Mouse (Mus musculus) hindbrain, embryonic 15.5 days (tissue): Measurements from ENCODE around the gene Znfx1. TPM values are rescaled to one million over a fixed set of nuclear protein-coding genes. Genes with fewer than 3 reads are reported as not detected.

Source experiments
- ATAC-seq: fragments of 200-750 bp; cut with Nextera tagmentation; 2 replicates; pipeline ENCODE4 v1.8.0; 2017; ENCODE audit warnings: low read depth, moderate number of reproducible peaks, moderate TSS enrichment; ENCODE audit not compliant: low FRiP score
- H3K27ac ChIP-seq: fragments of 300-500 bp; sonication (generic); replicated peaks from 2 replicates; pipeline ENCODE4 v1.5.1; 2015; ENCODE audit warnings: mild to moderate bottlenecking, inconsistent platforms
- H3K27me3 ChIP-seq: fragments of 300-500 bp; sonication (generic); 2 replicates; pipeline ENCODE4 v1.6.1; 2015; ENCODE audit warnings: control low read depth, inconsistent platforms
- H3K36me3 ChIP-seq: fragments of 300-500 bp; sonication (generic); 2 replicates; pipeline ENCODE4 v1.6.1; 2015; ENCODE audit warnings: control low read depth, inconsistent platforms
- H3K4me1 ChIP-seq: fragments of 300-500 bp; sonication (generic); replicated peaks from 2 replicates; pipeline ENCODE4 v1.6.1; 2015; ENCODE audit warnings: control low read depth, inconsistent platforms
- H3K4me2 ChIP-seq: fragments of 300-500 bp; sonication (generic); 2 replicates; pipeline ENCODE4 v1.6.1; 2015; ENCODE audit warnings: moderate library complexity, mild to moderate bottlenecking, inconsistent platforms
- H3K4me3 ChIP-seq: fragments of 300-500 bp; sonication (generic); 2 replicates; pipeline ENCODE4 v1.5.1; 2015; ENCODE audit warnings: mild to moderate bottlenecking, inconsistent platforms
- H3K9ac ChIP-seq: fragments of 300-500 bp; sonication (generic); 2 replicates; pipeline ENCODE4 v1.6.1; 2015; ENCODE audit warnings: inconsistent platforms
- H3K9me3 ChIP-seq: fragments of 300-500 bp; sonication (generic); 2 replicates; pipeline ENCODE4 v1.6.1; 2016; ENCODE audit warnings: control low read depth, inconsistent platforms
- WGBS: fragments of 180-500 bp; shearing (Covaris S2); methylation state at CpG from one replicate; pipeline ENCODE4 v1.1.7; 2015; 5-methylcytosine and 5-hydroxymethylcytosine counted together
- polyA plus RNA-seq: library from polyadenylated mRNA; unstranded; fragments of >200 nt; fragmentation: Nextera tagmentation; extraction: Ambion mirVana; gene quantifications from 2 replicates; pipeline ENCODE4 v1.2.1, GENCODE M21; 2015

The Znfx1 gene
- polyA plus RNA-seq, 1 experiment from 2014 or later, result 9.7 TPM

DNA sequence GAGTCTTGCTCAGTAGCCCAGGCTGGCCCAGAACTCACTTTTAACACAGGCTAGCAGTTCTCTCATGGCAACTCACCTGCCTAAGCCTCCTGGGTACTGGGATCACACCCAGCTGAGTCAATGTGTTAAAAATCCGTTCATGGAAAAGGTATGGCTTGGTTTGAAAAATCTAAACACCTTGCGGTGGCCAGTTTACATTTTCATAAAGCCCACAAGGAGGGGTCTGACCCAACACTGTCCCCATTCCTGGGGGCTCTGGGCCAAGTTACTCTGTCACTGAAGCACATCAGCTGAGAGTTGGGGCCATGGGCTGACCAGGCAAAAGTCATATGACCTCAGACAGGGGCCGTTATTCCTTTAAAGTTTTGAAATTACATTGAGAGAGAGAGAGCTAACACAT is 17.6 kb upstream of the Znfx1 start:
- Histone ChIP-seq H3K36me3 (no peaks in the 10 kb centered on the region), H3K4me2 (no peak overlapping the region), H3K9ac (no peak overlapping the region), H3K4me1 (peaks cover 23% of the 10 kb centered on the region), H3K4me3 (no peak overlapping the region), H3K9me3 (no peaks in the 10 kb centered on the region), H3K27ac (no peak overlapping the region), H3K27me3 (no peaks in the 10 kb centered on the region)
- WGBS, result 88% methylated on average over 3 of the region's 3 CpGs
- ATAC-seq, result no peak

DNA sequence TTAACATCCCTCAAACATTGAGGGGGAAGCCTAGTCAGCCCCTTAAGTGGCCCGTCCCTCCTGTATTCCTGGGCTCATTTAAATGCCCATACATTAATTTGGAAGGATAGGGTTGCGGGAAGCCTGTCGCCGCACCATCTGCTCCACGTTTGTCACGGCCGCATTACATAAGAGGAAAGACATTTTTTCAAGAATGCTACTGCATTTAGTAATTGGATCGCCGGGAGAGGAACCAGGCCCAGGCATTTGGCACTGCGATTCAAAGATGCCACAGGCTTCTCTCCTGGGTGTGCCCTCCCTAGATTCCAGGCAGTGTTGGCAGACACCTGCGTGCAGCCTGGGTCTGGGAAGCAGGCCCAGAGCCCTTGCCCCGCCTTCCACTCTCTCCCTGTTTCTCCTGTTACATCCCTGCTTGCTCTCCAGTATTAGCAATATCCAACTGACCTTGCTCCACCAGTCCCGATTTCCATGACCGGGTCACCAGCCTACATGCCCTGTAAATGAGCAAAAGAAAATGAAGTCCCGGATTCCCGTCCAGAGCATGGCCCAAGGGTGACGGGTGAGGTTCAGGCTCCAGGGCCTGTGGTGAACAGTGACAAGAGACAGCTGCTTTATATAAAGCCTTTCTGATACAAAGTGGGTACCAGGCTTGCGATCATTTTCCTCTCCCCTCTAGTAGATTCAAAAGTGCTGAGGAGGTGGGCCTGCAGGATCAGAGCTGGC is 16.9 kb upstream of the Znfx1 start:
- H3K9me3 ChIP-seq, result no peaks in the 10 kb centered on the region
- no peak for ATAC-seq
- H3K4me2 ChIP-seq, result no peak overlapping the region
- peaks cover 23% of the 10 kb centered on the region for H3K4me1 ChIP-seq
- H3K36me3 ChIP-seq, result no peaks in the 10 kb centered on the region
- WGBS, result 38% methylated on average over 18 of the region's 18 CpGs
- H3K4me3 ChIP-seq, result no peak overlapping the region
- H3K9ac ChIP-seq, result no peak overlapping the region
- peak overlapping the region; percentile 61 for H3K27ac ChIP-seq
- H3K27me3 ChIP-seq, result no peaks in the 10 kb centered on the region

- H3K27ac ChIP-seq, result peak overlapping the region; percentile 61; the same call in 1 of the 2 replicates
- 51% methylated on average over 9 of the region's 9 CpGs for WGBS
- H3K9me3 ChIP-seq, result no peaks in the 10 kb centered on the region
- H3K4me2 ChIP-seq, result no peak overlapping the region
- ATAC-seq, result peak; percentile 16; the same call in 1 of the 2 replicates
- peaks cover 23% of the 10 kb centered on the region for H3K4me1 ChIP-seq
- H3K9ac ChIP-seq, result no peak overlapping the region
- no peak overlapping the region for H3K4me3 ChIP-seq
- H3K36me3 ChIP-seq, result no peaks in the 10 kb centered on the region
- no peaks in the 10 kb centered on the region for H3K27me3 ChIP-seq
Observed at GRCm38 (mm10) chr2:167078931-167079495, 16.2 kb upstream of the Znfx1 start.

DNA sequence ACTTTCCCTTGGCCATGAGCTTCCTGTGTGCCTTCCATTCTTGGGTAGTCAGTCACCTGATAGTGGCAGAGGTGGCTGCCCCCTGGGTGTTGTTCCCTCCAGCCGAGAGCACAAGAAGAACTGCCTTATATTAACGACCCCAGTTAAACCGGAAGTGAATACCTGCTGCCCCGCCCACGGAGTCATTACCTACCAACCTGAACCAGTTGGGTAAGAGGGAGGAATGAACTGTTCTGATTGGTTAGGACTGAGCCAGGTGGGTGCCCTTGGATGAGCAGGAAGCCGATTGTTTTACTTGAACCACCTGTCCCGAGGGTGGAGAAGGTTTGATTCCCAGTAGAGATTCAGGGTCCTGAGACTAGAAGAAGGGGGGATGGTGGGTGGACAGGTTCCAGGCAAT is 15.7 kb upstream of the Znfx1 start:
- Histone ChIP-seq H3K4me2 (no peak overlapping the region), H3K9me3 (no peaks in the 10 kb centered on the region), H3K27me3 (no peaks in the 10 kb centered on the region), H3K4me1 (peaks cover 23% of the 10 kb centered on the region), H3K27ac (no peak overlapping the region), H3K9ac (no peak overlapping the region), H3K4me3 (no peak overlapping the region), H3K36me3 (no peaks in the 10 kb centered on the region)
- 49% methylated on average over 7 of the region's 7 CpGs for WGBS
- no peak for ATAC-seq

DNA sequence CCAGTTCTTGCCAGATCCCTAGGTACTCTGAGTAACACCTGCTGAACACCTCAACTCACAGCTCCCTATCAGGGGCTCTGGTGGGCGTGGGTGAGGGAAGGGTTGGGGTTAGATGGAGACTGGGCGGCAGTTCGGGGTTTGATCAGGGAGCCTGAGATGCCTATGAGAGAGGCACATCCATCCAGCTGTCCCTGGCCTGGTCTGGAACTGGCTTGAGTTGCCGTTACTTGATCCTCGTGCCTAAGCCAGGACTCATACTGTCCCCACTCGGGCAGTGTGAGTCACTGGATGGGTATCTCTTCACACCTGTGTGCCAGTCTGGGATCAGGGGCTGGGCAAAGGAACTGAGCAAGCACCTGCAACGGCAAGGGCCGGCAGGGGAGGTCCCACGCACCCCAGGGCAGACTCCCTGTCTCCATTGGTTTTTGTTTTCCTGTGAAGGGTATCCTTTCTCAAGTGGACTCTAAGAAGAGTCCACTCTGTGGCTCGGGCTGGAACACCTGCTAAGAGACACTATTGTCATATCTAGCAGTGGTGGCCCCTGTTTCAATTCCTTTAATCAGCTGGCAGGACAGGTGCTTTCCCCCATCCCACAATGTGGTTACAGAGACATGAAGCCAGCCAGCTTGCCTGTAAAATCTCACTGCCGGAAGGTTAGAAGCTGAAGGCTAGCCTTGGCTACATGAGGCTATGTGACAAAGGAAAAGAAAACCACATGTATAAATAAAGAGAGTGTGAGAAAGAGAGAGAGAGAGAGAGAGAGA is 14.6 kb upstream of the Znfx1 start:
- Histone ChIP-seq H3K9me3 (no peaks in the 10 kb centered on the region), H3K27ac (no peak overlapping the region), H3K4me1 (peaks cover 24% of the 10 kb centered on the region), H3K4me3 (no peak overlapping the region), H3K9ac (no peak overlapping the region), H3K27me3 (no peaks in the 10 kb centered on the region), H3K36me3 (no peaks in the 10 kb centered on the region), H3K4me2 (no peak overlapping the region)
- ATAC-seq, result no peak
- WGBS, result 88% methylated on average over 11 of the region's 11 CpGs

GRCm38 (mm10) chr2:167076759-167077158 is 13.9 kb upstream of the Znfx1 start:
- Histone ChIP-seq H3K27me3 (no peaks in the 10 kb centered on the region), H3K4me2 (no peak overlapping the region), H3K9ac (no peak overlapping the region), H3K4me1 (peaks cover 25% of the 10 kb centered on the region), H3K27ac (no peak overlapping the region), H3K36me3 (no peaks in the 10 kb centered on the region), H3K9me3 (no peaks in the 10 kb centered on the region), H3K4me3 (no peak overlapping the region)
- ATAC-seq, result no peak
- WGBS, result 74% methylated on average over 2 of the region's 2 CpGs

GRCm38 (mm10) chr2:167076352-167076751 is 13.5 kb upstream of the Znfx1 start:
- no peak overlapping the region for H3K4me3 ChIP-seq
- H3K9ac ChIP-seq, result no peak overlapping the region
- no peak for ATAC-seq
- no peaks in the 10 kb centered on the region for H3K9me3 ChIP-seq
- no peaks in the 10 kb centered on the region for H3K27me3 ChIP-seq
- no peak overlapping the region for H3K27ac ChIP-seq
- H3K36me3 ChIP-seq, result no peaks in the 10 kb centered on the region
- H3K4me2 ChIP-seq, result no peak overlapping the region
- WGBS, result 90% methylated on average over 4 of the region's 4 CpGs
- peaks cover 22% of the 10 kb centered on the region for H3K4me1 ChIP-seq

DNA sequence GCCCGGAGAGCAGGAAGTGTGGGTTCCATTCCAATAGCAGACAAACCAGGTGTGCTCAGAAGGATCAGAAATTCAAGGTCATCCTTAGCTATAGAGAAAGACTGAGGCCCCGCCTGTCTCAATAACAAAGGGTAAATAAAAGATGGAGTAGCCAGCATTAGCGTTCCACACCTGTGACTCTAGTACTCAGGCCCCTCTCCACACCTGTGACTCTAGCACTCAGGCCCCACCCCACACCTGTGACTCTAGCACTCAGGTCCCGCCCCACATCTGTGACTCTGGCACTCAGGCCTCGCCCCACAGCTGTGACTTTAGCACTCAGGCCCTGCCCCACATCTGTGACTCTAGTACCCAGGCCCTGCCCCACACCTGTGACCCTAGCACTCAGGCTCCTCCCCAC is 11.8 kb upstream of the Znfx1 start:
- no peak for ATAC-seq
- H3K9ac ChIP-seq, result no peak overlapping the region
- H3K4me3 ChIP-seq, result no peak overlapping the region
- no peaks in the 10 kb centered on the region for H3K36me3 ChIP-seq
- no peaks in the 10 kb centered on the region for H3K9me3 ChIP-seq
- no peak overlapping the region for H3K4me2 ChIP-seq
- 94% methylated on average over 5 of the region's 5 CpGs for whole genome bisulfite sequencing
- H3K27me3 ChIP-seq, result no peaks in the 10 kb centered on the region
- peaks cover 26% of the 10 kb centered on the region for H3K4me1 ChIP-seq
- no peak overlapping the region for H3K27ac ChIP-seq

DNA sequence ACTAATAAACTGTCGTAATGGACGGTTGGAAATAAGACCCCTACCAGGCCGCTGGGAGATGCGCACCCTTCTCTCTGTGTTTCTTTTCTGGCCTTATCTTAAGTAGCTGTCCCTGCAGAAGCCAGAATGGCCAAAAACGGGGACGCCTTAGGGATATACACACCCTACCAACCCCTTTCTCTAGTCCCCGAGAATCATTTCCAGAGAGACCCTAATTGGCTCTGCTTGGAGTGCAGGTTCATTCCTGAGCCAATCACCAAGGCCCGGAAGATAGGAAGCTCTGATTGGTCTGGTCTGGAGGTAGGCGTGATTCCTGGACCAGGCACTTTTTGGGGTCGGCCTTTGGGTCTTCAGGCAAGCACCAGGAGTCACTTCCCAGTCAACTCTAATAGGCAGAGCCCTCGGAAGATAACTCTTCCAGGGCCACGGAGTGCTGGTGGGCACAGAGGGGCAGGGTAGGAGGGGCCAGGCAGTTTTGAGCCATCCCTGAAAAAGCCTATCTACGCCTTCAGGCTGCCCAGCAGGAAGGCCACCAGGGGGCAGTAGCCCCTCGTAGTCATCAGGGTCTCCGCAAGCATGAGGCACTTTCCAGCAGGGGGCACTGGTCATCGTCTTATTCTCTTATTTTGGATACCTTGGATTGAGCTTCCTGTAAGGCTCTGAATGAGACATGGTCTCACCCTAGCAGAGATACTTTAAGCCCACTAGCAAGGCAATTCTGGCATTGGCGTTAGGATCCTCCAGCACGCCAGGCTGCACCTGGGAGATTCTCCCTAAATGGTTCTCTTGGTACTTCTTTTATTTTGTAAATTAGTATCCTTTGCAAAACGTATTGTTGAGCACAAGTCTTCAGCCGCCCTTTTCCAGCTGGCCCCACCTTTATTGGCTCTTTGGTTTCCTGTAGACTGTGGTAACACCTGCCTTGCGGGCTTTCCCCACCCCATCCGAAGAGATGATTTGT is 9.1 kb upstream of the Znfx1 start:
- 8% methylated on average over 22 of the region's 22 CpGs for WGBS
- Histone ChIP-seq H3K4me2 (peak overlapping the region; percentile 72), H3K4me3 (peak overlapping the region; percentile 52), H3K27ac (peak overlapping the region; percentile 84), H3K27me3 (no peaks in the 10 kb centered on the region), H3K9ac (peak overlapping the region; percentile 51), H3K36me3 (peaks cover 4% of the 10 kb centered on the region), H3K4me1 (peaks cover 13% of the 10 kb centered on the region), H3K9me3 (no peaks in the 10 kb centered on the region)
- peak; percentile 98 for ATAC-seq

DNA sequence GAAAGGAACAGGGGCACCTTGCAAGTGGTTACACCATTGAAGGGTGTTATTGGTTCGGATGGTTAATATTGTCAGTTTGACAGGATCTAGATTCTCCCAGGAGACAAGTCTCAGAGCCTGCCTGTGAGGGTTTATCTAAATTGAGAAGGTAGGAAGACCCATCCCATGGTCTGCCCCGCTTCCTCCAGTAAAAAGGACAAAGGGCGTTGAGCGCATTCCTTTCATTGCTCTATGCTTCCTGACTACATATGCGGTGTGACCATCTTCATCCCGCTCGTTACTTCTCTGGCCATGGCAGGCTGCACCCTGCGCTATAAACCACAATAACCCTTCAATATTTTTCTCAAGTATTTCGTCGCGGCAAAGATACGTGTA is 8.4 kb upstream of the Znfx1 start:
- peak overlapping the region; percentile 72 for H3K4me2 ChIP-seq
- no peaks in the 10 kb centered on the region for H3K27me3 ChIP-seq
- H3K36me3 ChIP-seq, result peaks cover 10% of the 10 kb centered on the region
- 0 out of 2 replicates have a peak, but pooled peaks have one; percentile 1 for ATAC-seq
- peak overlapping the region; percentile 52 for H3K4me3 ChIP-seq
- H3K9ac ChIP-seq, result peak overlapping the region; percentile 51
- WGBS, result 23% methylated on average over 12 of the region's 12 CpGs
- H3K4me1 ChIP-seq, result peaks cover 13% of the 10 kb centered on the region
- H3K27ac ChIP-seq, result peak overlapping the region; percentile 84
- H3K9me3 ChIP-seq, result no peaks in the 10 kb centered on the region

- Histone ChIP-seq H3K4me3 (no peak overlapping the region), H3K4me2 (no peak overlapping the region), H3K27ac (no peak overlapping the region), H3K27me3 (no peaks in the 10 kb centered on the region), H3K36me3 (peaks cover 19% of the 10 kb centered on the region), H3K9ac (0 out of 2 replicates have a peak overlapping the region, but pooled peaks have one; percentile 51), H3K9me3 (no peaks in the 10 kb centered on the region), H3K4me1 (peaks cover 21% of the 10 kb centered on the region)
- ATAC-seq, result no peak
- 50% methylated on average over 6 of the region's 6 CpGs for whole genome bisulfite sequencing
Observed at GRCm38 (mm10) chr2:167070341-167070740, 7.5 kb upstream of the Znfx1 start.
